Mouse (Mus musculus): ENCODE measurements around the gene Gm20517.
"Not testable (repeated sequence)": the region's sequence is repeated elsewhere in the genome, so short reads cannot be mapped to it uniquely, and the experiment has no call there.

Gm20517 gene

DNA sequence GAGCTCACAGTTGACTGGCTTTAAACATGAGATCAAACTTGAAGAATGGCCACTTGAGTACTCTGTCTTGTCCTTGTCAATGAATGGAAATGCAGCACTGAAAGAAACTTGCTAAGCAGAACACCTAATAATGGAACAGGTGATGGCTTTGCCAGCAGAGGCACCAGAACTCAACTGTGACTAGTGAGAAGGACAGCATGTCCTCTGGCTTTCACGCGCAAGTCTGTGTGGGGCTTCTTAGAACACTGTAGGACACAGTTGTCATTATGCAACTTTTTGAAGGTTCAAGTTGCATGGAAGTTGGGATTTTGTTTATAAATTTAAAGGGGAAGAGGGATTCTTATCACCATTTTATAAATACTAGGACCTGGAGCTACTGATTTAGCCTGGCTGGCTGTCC, 13.7 kb downstream of the Gm20517 start:
- DNase-seq (ENCODE audit: inconsistent age in 2 of 2, low spot score in 1 of 2) = no peak

DNA sequence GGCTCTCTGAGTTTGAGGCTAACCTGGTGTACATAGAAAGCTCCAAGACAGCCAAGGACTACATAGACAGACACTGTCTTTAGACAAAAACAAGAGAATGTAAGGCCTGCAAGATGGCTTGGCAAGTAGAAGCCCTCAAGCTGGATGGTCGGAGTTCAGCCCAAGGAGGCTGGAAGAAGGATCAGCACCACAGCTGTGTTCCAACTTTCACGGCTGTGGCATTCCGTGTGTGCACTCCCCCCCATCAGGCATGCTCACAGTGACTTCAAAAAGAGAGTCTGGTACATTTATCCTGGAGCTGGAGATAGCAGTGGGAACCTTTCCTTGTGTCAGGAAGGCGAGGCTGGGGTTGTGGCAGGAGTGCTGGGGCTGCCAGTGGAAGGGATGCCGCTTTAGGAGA, 14.6 kb downstream of the Gm20517 start:
- DNase-seq (ENCODE audit: inconsistent age in 2 of 2, low spot score in 1 of 2) = no peak

GRCm38 (mm10) chr17:47627791-47628190, 16.4 kb downstream of the Gm20517 start:
- DNase-seq (ENCODE audit: inconsistent age in 2 of 2, low spot score in 1 of 2) = no peak

DNA sequence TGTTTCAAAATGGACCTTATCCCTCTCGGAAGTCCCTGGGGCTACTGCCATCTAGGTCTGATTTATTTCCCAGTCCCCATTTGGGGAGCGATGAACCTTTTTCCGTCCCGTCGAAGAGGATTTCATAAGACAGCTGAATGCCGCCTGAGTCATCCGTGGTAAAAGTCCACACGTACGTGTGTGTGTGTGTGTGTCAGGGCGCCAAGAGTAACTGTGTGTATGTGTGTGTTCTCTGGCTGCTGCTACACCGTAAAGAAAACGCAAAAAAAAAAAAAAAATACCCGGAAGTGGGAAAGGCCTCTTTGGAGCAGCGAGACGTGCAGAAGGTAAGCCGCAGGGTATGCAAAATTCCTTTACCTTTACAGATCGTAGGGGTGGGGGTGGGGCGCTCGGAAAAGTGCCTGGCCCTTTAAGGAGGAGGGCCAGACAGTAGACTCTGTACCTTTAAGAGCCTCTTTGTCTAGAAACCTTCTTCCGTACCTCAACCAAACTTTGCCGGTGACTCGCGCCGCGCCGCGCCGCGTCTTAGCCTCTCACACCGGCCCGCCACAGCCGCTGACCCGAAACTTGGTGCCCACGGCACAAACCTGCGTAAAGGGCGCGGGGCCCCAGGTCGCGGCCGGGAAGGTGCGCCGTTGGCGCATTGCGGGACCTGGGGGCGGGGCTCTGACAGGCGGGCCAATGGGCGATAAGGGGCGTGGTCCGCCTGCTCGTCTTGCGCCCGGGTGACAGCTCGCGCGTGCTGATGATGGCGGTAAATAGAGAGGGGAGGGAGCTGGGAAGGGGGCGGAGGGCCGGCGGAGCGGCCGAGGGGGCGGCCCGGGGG, 17.7 kb downstream of the Gm20517 start:
- peak; percentile 96 to 98 for DNase-seq (ENCODE audit: inconsistent age in 2 of 2, low spot score in 1 of 2)

DNA sequence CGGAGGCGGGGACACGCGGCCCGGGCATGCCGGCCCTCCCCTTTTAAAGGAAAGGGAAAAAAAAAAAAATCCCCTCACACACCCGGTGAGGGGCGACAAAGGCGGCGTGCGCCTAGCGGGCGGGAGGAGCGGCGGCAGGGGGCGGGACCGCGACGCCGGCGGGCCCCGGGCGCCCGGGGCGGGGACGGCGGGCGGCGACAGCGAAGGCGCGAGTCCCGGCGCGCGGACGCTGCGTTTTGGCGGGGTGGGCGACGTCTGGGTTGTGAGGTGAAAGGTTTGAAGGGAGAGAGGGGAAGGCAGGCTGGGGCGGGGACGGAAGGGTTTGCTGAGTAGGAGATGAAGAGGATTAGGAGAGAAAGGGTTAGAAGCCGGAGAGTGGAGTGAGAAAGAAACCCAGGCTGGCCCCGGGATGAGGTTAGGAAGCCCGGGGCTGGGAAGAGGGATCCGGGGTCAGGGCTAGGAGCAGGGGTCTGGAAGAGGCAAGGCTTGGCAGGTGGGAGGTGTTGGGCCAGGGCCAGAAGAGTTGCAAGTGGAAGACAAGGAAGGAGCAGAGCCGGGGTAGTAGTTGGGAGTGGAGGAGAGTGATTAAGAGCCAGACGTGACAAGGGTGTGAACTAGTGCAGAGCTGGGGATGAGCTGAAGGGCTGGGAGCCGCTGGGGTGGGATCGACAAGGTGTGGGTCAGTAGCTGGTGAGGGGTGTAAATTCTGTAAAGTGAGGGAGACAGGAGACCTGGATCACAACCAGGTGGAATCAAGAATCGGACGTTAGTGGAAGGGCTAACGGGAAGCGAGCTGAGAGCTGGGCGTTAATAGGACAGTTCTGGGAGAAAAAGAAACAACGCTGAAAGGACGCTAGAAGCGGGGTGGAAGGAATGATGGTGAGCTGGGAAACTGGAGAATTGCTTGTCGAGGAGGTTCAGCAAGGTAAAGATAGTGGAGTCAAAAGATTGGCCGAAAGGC, 18.6 kb downstream of the Gm20517 start:
- peak; percentile 64 to 80 for DNase-seq (ENCODE audit: inconsistent age in 2 of 2, low spot score in 1 of 2)

DNA sequence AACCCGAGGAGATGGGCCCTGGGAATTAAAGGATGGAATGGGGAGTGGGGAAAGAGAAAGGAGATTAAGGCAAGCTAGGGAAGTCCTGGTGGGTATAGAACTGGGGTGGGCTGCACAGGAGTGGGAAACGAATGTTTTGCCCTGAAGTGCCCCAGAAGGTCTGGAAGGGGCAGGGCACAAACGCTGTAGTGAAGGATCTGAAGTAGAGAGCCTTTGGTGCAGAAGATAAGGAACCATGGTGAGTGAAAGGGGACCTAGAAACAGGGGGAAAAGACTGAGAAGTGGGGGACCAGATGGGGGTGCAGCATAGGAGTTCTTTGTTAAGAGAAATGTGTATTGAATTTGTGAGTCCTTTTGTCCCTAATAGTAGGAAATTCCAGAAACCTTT, 19.3 kb downstream of the Gm20517 start, which contains the start of gene Usp49:
Gene Usp49, plus strand, starts transcription at position 13 of the 388 bp plus-strand sequence.
- no peak for DNase-seq (ENCODE audit: inconsistent age in 2 of 2, low spot score in 1 of 2)

GRCm38 (mm10) chr17:47632181-47632840, 20.9 kb downstream of the Gm20517 start:
- no peak for DNase-seq (ENCODE audit: inconsistent age in 2 of 2, low spot score in 1 of 2)

GRCm38 (mm10) chr17:47633999-47634770, 22.8 kb downstream of the Gm20517 start:
- DNase-seq (ENCODE audit: inconsistent age in 2 of 2, low spot score in 1 of 2) = no peak

GRCm38 (mm10) chr17:47642992-47643391, 31.6 kb downstream of the Gm20517 start:
- DNase-seq (ENCODE audit: inconsistent age in 2 of 2, low spot score in 1 of 2) = peak in 1 of 2 experiments; percentile 36

DNA sequence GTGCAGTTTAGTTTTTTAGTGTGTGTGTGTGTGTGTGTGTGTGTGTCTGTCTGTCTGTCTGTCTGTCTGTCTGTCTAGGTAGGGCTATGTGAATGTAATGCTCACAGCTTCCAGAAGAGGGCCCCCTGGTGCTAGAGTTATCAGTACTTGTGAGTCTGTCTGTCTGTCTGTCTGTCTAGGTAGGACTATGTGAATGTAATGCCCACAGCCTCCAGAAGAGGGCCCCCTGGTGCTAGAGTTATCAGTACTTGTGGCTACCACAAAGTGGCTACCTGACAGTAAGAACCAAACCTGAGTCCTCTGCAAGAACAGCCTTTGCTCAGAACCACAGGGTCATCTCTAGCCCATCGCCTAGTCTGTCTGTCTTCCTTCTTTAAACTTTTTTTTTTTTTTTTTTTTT, 35.3 kb downstream of the Gm20517 start:
- DNase-seq (ENCODE audit: inconsistent age in 2 of 2, low spot score in 1 of 2) = peak; percentile 53 to 85

DNA sequence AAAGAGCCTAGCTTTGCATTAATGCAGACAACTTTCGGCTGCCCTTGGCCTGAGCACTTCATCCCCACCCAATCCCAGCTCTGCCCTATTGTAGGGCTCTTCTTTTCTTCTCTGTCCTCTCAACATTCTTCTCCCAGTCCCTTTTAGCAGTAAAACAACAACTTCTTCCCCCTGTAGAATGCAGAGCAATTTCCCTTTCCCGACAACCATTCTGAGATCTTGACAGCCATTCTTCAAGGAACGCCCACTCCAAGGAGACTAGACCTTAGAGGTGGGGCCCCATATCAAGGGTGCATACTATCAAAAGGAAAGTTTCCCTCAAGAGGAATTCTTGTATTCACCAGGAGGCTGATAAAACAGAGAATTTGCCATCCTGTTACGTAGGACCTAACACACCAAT, 37.6 kb downstream of the Gm20517 start:
- DNase-seq (ENCODE audit: inconsistent age in 2 of 2, low spot score in 1 of 2) = no peak

DNA sequence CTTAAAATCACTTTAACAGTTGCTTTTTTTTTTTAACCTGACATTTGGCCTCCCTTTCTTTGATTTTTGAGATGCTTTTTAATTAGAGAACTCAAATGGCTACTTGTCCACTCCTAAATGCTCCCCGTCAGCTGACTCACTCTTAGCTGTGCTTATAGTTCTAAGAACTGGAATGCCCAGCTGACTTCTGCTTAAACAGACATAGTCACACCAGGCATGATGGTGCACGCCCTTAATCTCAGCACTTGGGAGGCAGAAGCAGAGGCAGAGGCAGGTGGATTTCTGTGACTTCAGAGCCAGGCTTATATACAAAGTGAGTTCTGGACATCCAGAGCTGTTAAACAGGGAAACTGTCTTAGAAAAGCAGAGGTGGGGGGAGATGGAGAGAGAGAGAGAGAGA, 40.6 kb downstream of the Gm20517 start:
- DNase-seq (ENCODE audit: inconsistent age in 2 of 2, low spot score in 1 of 2) = no peak

GRCm38 (mm10) chr17:47654346-47654745, 43.0 kb downstream of the Gm20517 start:
- not testable (repeated sequence) for DNase-seq (ENCODE audit: inconsistent age in 2 of 2, low spot score in 1 of 2)

DNA sequence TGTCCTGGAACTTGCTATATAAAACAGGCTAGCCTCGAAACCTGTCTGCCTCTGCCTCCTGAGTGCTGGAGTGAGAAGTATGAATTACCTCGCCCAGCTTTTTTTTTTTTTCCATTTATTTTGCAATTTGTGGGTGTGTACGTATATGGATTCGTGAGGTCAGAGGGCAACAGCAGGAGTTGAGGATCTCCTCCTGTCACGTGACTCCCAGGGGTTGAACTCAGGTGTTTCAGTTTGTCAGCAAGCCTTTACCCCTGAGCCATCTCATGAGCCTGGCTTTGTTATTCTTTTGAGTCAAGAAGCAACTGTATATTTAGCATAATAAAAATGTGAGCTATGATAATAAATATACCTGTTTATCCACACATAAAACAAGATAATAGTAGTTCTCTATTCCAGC, 44.3 kb downstream of the Gm20517 start:
- DNase-seq (ENCODE audit: inconsistent age in 2 of 2, low spot score in 1 of 2) = no peak

GRCm38 (mm10) chr17:47657901-47658300, 46.5 kb downstream of the Gm20517 start:
- DNase-seq (ENCODE audit: inconsistent age in 2 of 2, low spot score in 1 of 2) = no peak

DNA sequence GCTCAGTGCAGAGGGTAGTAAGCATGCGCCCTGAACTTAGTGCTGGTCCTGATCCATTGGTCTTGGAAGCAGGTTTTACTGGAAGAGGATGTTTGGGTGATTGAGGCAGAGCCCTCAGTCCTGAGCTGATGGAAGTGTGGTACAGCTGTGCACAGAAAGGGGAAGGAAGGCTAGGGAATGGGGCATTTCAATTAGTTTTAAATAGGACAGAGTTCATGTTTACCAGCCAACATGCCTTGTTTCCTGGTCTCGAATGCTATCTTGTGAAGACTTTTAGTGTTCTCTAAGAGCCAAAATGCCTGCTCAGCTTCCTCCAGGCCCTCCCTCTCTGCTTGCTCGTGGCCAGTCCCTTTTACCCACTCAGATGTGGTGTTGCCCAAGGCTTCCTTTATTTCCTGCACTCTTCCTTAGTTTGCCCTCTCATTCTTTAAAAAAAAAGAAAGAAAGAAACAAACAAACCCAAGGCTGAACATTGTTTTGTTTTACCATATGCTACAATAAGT, 47.4 kb downstream of the Gm20517 start:
- no peak for DNase-seq (ENCODE audit: inconsistent age in 2 of 2, low spot score in 1 of 2)

DNA sequence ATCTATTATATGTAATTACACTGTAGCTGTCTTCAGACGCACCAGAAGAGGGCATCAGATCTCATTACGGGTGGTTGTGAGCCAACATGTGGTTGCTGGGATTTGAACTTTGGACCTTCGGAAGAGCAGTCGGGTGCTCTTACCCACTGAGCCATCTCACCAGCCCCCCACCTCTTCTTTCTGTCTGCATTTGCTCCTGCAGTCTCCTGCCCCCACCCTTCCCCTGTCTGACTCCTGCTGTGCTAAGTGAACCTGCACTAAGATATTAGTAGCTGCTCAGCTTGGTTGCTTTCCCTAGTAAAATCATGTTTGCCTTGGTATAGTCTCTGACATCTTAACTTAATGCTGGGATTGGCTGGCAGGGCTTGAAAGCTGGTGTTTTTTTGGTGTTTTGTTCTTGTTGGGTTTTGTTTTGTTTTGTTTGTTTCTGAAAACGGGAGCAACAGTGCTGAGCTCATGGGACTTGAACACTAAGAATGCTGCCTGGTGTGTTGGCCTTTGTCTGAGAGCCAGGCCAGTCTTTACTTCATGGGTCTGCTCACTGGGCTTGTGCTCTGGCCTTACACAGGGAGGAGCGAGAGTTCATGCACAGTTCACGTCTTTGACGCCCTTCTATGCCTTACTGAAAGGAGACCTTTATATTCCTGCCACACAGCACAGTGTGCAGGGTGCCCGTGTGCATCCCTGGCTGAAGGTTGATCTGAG, 51.8 kb downstream of the Gm20517 start:
- DNase-seq (ENCODE audit: inconsistent age in 2 of 2, low spot score in 1 of 2) = no peak

DNA sequence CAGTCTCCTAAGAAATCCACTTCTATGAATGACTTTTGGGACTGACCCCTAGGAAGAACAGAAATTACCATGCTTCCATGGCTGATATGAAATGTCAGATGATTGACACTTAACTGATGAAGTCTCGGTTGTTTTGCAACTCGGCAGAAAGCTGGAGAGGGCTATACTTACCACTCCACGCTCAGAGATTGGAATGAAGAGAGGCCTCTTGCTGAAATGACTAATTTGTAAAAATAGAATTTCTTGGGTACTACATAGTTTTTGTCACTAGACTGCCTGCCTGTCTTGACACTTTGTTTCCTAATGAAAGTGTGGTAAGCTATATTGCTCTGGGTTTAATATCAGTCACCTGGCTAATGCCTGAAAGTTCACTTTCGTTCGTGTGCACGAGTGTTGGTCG, 53.1 kb downstream of the Gm20517 start:
- DNase-seq (ENCODE audit: inconsistent age in 2 of 2, low spot score in 1 of 2) = no peak

DNA sequence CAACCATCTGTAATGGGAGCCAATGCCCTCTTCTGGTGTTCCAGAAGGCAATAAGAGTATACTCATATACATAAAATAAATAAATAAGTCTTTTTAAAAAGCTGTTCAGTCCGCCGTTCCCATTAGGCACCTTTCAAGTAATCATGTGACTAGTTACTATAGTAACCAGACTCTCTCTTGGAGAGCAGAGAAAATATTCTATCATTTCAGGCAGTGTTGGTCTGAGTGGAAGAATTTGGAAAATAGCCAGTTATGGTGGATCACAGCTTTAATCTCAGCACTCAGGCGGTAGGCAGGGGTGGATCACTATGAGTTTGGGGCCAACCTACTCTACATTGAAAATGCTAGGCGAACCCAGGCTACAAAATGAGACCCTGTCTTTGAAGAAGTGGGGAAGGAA, 57.8 kb downstream of the Gm20517 start:
- DNase-seq (ENCODE audit: inconsistent age in 2 of 2, low spot score in 1 of 2) = no peak

DNA sequence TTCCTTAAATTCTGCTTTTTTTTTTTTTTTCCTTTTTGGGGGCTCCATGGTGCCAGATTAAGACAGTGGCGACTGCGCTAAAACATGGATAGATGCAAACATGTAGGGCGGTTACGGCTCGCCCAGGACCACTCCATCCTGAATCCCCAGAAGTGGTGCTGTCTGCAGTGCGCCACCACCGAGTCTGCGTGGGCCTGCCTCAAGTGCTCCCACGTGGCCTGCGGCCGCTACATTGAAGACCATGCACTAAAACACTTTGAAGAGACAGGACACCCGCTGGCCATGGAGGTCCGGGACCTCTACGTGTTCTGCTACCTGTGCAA, 60.6 kb downstream of the Gm20517 start:
- DNase-seq (ENCODE audit: inconsistent age in 2 of 2, low spot score in 1 of 2) = no peak
